Mouse (Mus musculus) T-helper 1 cell (primary cell): ENCODE results near the gene Bcl10.

Experiments
- in situ Hi-C: fragments of 300-600 bp; cut with MboI, MseI; formaldehyde crosslinking; loops from one replicate; pipeline ENCODE4 v1.15.1; 2025; ENCODE audit warnings: high pct_unique_total_duplicates

Bcl10 gene

DNA sequence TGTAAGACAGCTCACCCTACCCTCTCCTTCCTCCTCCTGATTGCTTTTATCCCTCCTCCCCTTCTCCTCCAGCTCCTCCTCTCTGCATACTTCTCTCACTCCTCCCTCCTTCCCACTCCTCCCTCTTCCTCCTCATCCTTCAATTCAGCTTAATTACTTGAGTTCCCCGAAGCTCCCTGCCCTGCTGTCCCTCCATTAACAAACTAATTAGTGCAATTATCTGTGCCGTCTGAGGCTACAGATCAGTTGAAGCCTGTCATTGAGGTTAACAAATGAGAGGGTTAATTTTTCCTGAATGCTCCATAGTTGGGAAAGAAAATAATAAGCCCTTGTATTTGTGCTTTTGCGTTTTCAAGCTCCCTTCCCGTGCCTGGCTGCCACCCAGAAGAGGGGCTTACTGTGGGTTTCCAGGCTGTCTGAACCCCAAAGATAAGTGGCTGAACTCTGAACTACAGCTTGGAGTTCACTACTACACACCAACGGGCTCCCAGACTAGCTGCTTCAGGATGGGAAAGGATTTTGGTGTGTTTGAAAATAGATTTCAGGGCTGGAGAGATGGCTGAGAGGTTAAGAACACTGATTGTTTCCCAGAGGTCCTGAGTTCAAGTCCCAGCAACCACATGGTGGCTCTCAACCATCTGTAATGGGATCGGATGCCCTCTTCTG is 25.1 kb downstream of the Bcl10 start:
- in situ Hi-C loops, result loop anchor here (5.0 kb wide), 1 partner anchor 230 kb away; no protein-coding TSS in a partner anchor

DNA sequence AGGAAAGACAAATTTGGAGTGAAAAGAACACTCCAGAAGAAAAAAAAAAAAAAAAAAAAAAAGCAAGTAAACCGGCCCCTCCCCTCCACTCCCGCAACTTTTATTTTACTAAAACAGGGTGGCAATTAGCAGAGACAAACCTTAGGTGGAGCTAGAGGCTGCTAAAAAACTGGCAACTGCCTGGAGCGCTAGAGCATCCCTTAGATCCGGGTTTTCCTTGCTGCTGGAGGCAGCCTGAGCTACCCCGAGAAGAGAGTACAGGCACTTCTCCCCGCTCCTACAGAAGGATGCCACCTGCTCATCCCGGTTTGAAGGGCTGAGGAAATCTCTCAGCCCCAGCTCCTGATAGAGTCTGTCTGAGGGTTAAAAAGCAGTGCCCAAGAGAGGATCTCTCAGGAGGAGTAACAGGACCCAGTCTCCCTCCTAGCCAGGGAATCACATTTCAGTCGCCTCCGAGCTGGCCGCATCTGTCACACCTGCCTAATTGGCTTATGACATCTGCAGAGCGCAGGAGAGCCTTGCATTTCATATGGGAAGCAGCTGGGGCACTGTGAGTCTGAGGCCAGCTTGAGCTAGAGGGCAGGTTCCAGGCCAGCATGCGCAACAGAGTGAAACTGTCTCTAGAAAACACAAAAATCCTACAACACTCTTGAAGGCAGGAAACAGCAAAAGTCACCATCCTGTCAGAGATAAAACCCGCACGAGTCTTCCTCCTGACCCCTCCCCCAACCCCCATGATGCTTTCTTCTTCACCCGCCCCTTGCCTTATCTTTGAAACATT is 27.6 kb downstream of the Bcl10 start:
- in situ Hi-C loops, result loop anchor here (5.0 kb wide), 1 partner anchor 37 kb away; the partner anchor contains the start of gene Syde2

DNA sequence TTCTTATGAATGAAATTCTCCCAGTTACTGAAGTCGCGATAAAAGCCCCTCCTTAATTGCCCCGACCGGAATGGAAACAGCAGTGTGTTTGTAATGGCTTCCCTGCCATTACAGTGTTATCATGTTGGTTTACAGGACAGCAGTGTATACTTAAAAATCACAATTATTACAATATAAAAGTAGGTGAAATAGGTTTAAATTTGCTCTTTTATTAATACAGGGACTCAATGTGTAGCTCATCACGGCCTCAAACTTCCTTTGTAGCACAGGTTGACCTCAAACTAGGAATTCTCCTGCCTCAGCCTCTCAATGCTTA is 28.2 kb downstream of the Bcl10 start:
- in situ Hi-C loops, result loop anchor here (5.0 kb wide), 1 partner anchor 37 kb away; the partner anchor contains the start of gene Syde2

DNA sequence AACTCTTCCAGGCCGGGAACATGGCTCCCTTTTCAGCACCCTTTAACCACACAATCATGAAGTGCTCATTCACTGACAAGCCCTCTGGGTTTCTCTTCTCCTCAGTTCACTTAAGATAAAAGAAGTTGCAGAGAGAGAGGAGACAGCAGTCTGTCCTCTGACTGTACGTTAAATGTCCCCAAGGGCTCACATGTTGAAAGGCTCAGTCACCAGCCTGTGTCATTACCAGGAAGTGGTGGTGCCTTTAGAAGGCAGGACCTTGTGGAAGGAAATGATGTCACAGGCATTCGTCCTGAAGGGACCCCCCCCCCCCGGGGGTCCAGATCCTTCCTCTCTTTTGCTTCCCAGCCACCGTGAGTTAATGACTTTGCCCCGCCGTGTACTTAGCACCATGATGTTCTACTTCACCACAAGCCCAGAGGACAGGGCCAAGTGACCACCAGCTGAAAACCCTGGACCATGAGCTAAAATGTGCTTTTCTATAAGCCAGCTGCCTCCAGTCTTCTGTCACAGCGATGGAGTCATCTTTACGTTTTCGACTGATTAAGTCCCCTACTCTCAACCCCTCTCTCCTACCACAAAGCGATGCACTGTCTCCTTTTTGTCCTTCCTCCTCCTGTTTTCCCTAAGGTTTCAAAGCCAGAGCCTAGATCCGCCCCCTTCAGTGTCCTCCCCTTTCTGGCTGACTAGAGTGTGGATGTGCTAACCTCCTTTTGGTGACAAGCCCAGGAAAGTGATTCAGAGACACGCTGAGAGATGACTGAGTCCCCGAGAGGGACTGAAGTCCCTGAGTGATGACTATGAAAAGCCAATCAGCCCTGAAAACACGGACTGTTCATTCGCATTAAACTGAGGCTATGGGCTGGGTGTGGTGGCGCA is 28.9 kb downstream of the Bcl10 start:
- in situ Hi-C loops, result loop anchor here (5.0 kb wide), 1 partner anchor 36 kb away; the partner anchor contains the start of gene Syde2

DNA sequence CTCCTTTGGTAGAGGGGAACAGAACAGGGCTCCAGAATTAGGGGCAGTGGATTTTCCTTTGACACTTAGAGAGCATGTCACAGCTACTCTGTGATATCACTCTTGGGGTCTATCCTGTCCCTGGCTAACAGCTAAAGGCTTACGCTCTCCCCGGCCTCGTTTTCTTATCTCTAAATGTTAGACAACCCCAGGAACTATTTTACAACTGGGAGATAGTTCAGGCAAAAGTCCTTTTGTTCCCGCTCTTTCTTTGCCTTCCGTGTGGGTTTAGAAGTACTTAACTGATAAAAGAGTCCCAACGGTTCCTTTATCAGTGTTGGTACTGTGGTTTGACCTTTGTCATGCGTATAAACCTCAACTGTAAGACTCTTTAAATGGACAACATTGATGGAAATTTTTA is 30.3 kb downstream of the Bcl10 start:
- in situ Hi-C loops, result loop anchor here (5.0 kb wide), 1 partner anchor 34 kb away; the partner anchor contains the start of gene Syde2

DNA sequence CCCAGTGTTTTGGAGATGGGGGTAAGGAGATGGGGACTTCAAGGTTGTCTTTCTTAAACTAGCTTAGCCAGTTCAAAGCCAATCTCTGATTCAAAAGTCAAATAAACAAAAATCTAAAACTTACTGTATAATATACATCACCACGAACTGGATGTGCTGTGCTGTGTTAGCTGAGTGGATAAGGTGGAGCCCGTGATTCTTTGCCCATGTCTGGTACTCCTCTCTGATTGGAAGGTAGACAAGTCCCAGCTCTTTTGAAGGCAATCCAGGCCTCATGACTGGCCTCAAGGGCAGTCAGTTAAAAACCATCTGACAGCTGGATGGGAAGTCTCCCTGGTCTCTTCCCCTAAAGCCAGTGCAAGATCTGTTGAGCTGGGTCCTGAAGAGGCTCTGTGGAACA is 30.8 kb downstream of the Bcl10 start:
- in situ Hi-C loops, result loop anchor here (5.0 kb wide), 1 partner anchor 34 kb away; the partner anchor contains the start of gene Syde2

DNA sequence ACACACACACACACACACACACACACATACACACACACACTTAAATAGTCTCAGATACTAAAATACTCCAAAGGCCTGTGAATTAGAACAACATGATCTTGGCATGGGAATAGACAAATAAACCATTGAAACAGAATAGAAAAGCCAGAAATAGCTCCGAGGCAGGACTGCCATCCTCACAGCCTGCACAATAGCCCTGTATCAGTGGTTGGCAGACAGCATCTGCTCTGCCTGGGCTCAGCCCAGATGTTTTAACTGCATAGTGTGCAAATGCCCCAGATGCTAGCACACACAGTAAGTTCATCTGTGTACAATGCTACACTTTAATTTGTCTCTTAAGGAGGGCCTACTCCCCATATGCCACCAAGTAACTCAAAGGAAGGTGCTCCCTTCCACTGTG is 37.2 kb downstream of the Bcl10 start:
- in situ Hi-C loops, result loop anchor here (10.0 kb wide), 1 partner anchor 495 kb away; no protein-coding TSS in a partner anchor

DNA sequence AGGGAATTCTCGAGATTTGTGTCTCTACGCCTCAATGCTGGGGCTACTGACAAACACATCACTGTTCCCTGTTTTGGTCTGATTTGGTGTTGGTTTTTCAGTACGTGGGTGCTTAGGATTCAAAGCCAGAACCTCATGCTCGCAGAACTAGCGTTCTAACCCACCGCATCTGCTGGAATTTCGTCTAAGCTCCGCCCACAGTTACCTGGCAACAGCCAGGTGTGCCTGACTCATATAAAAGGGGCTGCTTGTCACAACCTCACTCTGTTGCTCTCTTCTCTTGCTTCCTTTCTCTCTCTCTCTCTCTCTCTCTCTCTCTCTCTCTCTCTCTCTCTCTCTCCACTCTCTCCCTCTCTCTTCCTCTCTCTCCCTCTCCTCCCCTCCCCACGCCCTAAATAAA is 39.8 kb downstream of the Bcl10 start:
- in situ Hi-C loops, result loop anchor here (10.0 kb wide), 1 partner anchor 492 kb away; no protein-coding TSS in a partner anchor

DNA sequence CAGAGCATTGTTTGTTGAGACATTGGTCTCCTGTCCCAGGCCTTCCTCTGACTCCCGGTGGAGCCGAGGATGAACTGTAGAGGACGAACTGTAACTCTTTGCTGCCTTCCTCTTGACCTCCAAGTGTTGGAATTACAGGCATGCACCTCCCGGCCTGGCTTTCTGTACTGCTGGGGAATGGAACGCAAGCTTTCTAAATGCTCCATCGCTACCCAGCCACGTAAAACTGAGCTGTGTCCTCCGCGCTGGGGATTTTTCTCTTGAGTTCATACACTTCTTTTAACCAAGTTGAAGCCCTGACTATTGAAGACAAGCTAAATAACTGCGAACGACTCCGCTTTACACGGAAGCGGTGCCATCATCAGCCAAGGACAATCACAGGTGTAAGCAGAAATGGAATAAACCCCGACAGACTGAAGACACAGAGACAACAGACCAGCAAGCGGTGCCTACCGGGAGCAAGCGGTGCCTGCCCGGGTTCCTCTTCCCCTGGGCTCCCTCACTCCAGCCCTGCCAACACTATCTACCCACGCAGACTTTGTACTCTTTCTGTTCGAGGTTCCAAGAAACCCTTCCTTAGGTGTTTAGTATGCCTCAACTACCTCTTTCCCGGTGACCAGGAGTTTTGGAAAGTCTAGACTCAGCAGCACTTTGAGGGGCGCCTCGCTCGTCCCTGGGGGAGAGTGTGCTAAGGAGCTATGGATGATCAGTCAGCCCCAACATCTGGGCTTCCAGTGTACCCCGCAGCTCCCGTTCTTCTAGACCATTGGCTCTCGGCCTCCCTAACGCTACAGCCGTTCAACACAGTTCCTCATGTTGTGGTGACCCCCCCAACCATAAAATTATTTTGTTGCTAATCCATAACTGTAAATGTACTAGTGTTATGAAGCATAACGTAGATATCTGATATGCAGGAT is 40.8 kb downstream of the Bcl10 start:
- in situ Hi-C loops, result loop anchor here (10.0 kb wide), 1 partner anchor 491 kb away; no protein-coding TSS in a partner anchor

DNA sequence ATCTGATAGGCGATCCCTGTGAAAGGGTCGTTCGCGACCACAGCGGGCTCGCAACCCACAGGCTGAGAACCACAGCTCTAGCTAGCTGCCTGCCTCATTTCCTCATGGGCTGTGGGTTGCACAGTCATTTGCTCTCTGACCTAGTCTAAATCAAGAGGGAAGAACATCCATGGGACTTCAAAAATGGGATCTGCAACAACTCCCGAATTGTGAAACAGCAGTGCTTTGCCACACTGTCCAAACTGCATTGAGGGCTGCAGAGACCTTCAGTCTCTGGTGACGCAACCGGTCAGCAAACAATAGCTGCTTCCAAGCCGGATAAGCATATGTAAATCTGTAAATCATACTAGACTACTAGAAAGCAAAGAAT is 41.4 kb downstream of the Bcl10 start:
- in situ Hi-C loops, result loop anchor here (10.0 kb wide), 1 partner anchor 491 kb away; no protein-coding TSS in a partner anchor

DNA sequence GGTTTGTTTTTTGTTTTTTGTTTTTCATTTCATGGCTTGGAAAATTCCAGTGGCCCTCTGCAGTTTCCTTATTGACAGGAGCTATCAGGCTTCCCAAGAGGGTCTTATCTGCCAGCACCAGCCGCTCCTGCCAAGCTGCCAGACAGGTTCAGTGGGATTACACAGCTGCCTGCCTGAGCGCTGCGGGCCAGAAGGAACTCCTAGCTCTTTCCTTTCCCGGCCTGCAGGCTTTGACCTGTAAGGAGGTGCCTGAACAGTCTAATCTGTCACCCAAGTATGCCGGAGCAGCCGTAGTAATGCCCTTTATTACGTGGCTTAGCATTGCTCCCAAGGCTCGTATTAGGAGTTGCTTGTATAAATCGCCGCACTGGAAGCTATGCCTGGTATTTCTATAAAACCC is 41.9 kb downstream of the Bcl10 start:
- in situ Hi-C loops, result loop anchor here (10.0 kb wide), 1 partner anchor 490 kb away; no protein-coding TSS in a partner anchor

DNA sequence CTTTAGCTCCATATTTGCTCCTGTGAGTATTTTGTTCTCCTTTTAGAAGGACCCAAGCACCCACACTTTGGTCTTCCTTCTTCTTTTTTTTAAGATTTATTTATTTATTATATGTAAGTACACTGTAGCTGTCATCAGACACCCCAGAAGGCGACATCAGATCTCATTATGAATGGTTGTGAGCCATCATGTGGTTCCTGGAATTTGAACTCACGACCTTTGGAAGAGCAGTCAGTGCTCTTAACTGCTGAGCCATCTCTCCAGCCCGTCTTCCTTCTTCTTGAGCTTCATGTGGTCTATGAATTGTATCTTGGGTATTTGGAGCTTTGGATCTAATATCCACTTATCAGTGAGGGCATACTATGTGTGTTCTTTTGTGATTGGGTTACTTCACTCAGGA is 43.0 kb downstream of the Bcl10 start:
- in situ Hi-C loops, result loop anchor here (10.0 kb wide), 1 partner anchor 489 kb away; no protein-coding TSS in a partner anchor

DNA sequence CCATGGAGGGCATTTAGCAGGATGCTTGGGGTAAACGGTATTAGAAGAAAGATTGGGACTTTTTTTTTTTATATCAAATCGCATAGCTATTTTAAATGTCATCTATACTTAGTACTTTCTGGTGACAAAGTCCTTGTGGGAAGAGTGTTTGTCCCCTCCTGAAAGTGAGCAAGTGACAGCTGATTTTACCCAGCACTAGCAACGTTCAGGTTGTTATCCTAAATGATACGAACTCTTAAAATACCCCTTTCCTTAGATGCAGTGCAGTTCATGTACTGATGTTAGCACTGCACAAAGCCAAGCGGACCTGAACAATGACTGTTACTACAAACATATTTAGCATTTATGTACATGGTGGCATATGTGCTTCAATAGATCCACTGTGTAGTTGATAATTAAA is 44.2 kb downstream of the Bcl10 start:
- in situ Hi-C loops, result loop anchor here (10.0 kb wide), 1 partner anchor 488 kb away; no protein-coding TSS in a partner anchor

DNA sequence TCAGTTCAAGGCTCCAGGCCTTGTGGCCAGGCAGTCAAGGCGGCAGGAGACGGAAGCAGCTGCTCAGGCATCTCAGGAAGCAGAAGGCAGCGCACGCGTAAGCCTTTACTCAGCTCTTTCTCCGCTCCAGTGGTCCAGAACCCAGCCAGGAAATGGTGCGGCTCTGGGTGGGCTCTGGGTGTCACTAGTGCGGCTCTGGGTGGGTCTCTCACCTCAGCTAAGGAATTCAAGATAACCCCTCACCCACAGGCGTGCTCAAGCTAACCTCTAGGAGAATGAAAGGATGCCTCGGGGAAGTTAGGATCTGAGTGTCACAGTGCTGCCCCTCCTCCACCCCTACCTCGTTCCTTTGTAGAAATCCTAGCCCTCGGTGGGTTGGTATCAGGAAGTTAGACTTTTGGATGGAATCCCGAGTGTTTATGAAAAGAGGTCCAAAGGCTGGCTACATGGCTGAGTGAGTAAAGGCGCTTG is 46.5 kb downstream of the Bcl10 start:
- in situ Hi-C loops, result loop anchor here (10.0 kb wide), 1 partner anchor 486 kb away; no protein-coding TSS in a partner anchor

DNA sequence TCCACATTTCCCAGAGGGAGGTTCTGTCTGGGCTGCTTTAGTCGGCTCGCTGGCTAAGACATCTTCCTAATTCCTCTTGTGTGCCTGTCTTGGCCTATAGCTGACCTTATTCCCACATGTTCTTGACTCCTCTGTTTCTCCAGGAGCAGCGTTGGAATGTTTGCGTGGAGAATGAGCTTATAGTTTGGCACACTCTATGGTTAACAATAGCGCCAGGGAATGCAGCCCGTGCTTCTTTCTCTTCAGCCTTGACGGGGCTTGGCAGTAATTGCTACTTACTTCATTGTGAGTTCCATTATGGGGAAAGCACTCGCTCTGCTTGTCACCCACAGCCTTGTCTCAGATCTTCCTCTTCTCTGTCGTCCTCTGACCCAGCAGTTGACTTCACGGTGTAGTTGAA is 48.9 kb downstream of the Bcl10 start:
- in situ Hi-C loops, result no loop called here

DNA sequence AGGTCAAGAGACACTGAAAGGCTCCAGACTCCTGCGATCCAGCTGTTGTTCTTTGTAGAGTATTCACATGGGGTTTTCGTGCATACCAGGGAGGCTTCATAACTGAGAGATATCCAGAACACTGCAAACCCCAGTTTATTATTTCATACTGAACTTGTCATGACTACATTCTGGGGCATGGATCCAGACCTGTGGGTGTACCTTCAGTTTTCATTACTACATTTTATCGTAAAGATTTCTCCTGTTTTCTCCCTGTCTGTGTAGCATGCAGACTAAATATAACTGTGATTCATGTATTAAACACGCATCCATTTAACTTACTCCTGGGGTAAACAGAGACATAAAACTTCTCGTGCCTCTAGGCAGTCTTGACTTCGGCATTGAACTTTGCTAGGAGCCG is 52.4 kb downstream of the Bcl10 start:
- in situ Hi-C loops, result no loop called here
